Mouse (Mus musculus): ENCODE results near the gene Insl3. TPM values are rescaled to one million over a fixed set of nuclear protein-coding genes. Genes with fewer than 3 reads are reported as not detected.

The Insl3 gene
- polyA plus RNA-seq, 1 experiment from 2014 or later = not detected

DNA sequence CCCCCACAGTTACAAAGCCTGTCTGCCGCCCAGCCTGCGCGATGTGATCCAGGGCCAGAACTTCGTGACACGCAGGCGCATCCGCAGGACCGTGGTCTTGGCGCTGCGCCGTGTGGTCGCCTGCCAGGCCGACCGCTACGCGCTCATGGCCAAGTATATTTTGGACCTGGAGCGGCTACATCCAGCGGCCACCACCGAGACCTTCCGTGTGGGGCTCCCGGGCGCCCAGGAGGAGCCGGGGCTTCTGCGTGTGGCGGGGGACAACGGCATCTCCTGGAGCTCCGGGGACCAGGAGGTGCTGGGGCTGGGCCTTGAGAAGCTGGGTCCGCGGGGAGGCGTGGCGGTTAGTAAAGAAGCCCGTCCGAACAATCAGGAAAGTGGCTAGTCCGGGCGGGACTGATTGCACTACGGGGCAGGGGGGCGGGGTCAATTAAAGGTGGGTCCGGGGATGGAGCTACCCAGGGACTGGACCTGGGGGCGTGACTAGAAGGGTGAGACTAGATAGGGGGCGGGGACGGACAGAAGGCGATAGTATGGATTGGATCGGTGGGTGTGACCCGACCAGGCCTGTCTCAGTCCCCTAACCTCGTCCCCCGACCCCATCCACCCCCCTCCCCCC is 9.4 kb upstream of the Insl3 start:
- Histone ChIP-seq H3K36me3 (ENCODE audit: control insufficient read depth, insufficient read depth, low read length) (no peaks in the 10 kb centered on the region), H3K27me3 (ENCODE audit: control insufficient read depth, insufficient read depth, low read length) (peaks cover 84% of the 10 kb centered on the region), H3K4me2 (ENCODE audit: low read length) (peak overlapping the region; percentile 47), H3K4me3 (replicated peaks; ENCODE audit: low read depth, low read length) (peak overlapping the region; percentile 25), H3K27ac (replicated peaks; ENCODE audit: low read depth, low read length) (no peak overlapping the region), H3K4me1 (ENCODE audit: control insufficient read depth, insufficient read depth, low read length) (0 out of 2 replicates have a peak, but pooled peaks cover 4% of the 10 kb centered on the region), H3K9me3 (ENCODE audit: control insufficient read depth, low read length) (no peaks in the 10 kb centered on the region), H3K9ac (replicated peaks; ENCODE audit: low read length) (peak overlapping the region; percentile 16; the same call in 1 of the 2 replicates)
- ATAC-seq (ENCODE audit: low FRiP score, low TSS enrichment) (0 out of 2 replicates have a peak, but pooled peaks have one; percentile 3), DNase-seq (no peak)
- WGBS = 2% methylated on average over 46 of the region's 46 CpGs

DNA sequence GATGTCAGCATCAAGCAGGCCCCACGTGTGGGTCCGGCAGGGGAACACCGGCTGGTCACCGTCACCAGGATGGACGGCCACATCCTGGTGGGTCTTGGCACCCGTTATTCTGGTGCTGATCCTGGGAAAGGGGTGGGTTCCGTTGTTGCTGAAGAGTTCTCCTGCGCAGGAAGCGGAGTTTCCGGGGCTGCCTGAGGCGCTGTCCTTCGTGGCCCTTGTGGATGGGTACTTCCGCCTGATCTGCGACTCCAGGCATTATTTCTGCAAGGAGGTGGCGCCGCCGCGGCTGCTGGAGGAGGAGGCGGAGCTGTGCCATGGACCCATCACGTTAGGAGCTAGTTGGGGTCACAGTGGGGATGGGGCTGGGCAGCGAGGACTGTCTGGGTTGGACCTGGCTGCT is 8.5 kb upstream of the Insl3 start:
- H3K4me1 ChIP-seq (ENCODE audit: control insufficient read depth, insufficient read depth, low read length) = 0 out of 2 replicates have a peak, but pooled peaks cover 7% of the 10 kb centered on the region
- H3K4me3 ChIP-seq (replicated peaks; ENCODE audit: low read depth, low read length) = no peak overlapping the region
- DNase-seq = no peak
- peaks cover 87% of the 10 kb centered on the region for H3K27me3 ChIP-seq (ENCODE audit: control insufficient read depth, insufficient read depth, low read length)
- H3K4me2 ChIP-seq (ENCODE audit: low read length) = no peak overlapping the region
- H3K27ac ChIP-seq (replicated peaks; ENCODE audit: low read depth, low read length) = no peak overlapping the region
- 4% methylated on average over 21 of the region's 21 CpGs for WGBS
- H3K9ac ChIP-seq (replicated peaks; ENCODE audit: low read length) = no peak overlapping the region
- ATAC-seq (ENCODE audit: low FRiP score, low TSS enrichment) = no peak
- no peaks in the 10 kb centered on the region for H3K9me3 ChIP-seq (ENCODE audit: control insufficient read depth, low read length)
- no peaks in the 10 kb centered on the region for H3K36me3 ChIP-seq (ENCODE audit: control insufficient read depth, insufficient read depth, low read length)

DNA sequence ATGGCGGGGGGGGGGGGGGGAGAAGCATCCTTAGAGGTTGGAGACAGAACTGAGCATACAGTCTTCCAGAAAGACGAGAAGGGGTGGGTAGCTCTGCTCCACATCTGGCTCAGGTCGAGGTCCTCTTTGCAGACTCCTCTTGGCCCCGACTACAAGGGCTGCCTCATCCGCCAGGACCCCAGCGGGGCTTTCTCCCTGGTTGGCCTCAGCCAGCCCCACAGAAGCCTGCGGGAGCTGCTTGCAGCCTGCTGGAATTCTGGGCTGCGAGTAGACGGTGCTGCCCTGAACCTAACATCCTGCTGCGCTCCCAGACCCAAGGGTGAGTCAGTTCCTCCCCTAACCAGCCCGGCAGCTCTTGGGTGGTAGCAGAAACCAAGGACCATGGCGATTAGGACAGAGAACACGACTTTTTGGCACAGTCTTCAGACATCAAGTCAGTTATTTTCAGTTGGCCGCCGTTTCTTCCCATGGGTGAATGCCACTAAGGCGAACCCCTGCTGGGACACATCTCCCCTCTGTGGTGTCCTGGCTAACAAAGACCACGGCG is 7.6 kb upstream of the Insl3 start:
- DNase-seq (no peak), ATAC-seq (ENCODE audit: low FRiP score, low TSS enrichment) (no peak)
- peaks cover 93% of the 10 kb centered on the region for H3K27me3 ChIP-seq (ENCODE audit: control insufficient read depth, insufficient read depth, low read length)
- H3K27ac ChIP-seq (replicated peaks; ENCODE audit: low read depth, low read length) = no peak overlapping the region
- H3K9ac ChIP-seq (replicated peaks; ENCODE audit: low read length) = no peak overlapping the region
- no peaks in the 10 kb centered on the region for H3K9me3 ChIP-seq (ENCODE audit: control insufficient read depth, low read length)
- H3K4me1 ChIP-seq (ENCODE audit: control insufficient read depth, insufficient read depth, low read length) = 0 out of 2 replicates have a peak, but pooled peaks cover 16% of the 10 kb centered on the region
- WGBS = 2% methylated on average over 18 of the region's 18 CpGs
- no peak overlapping the region for H3K4me3 ChIP-seq (replicated peaks; ENCODE audit: low read depth, low read length)
- no peaks in the 10 kb centered on the region for H3K36me3 ChIP-seq (ENCODE audit: control insufficient read depth, insufficient read depth, low read length)
- H3K4me2 ChIP-seq (ENCODE audit: low read length) = no peak overlapping the region

DNA sequence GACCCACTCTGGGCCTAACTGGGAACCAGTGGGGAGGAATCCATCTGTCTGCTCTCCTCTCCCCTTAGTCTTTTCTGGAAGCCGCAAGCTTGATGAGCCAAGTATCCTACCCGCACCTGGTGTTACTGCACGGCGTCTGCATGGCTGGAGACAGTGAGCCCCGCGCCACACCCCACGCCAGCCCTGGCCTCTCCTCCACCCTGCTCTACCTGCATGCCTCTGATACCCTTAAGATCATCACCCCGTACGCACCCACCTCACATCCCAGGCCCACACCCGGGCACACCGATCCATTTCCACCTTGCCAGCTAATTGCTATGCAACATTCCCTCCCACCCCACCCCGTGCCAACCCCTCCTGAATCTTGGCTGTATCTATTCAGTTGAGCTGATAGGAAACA is 6.2 kb upstream of the Insl3 start:
- Histone ChIP-seq H3K4me3 (replicated peaks; ENCODE audit: low read depth, low read length) (no peak overlapping the region), H3K27ac (replicated peaks; ENCODE audit: low read depth, low read length) (no peak overlapping the region), H3K9me3 (ENCODE audit: control insufficient read depth, low read length) (no peaks in the 10 kb centered on the region), H3K36me3 (ENCODE audit: control insufficient read depth, insufficient read depth, low read length) (no peaks in the 10 kb centered on the region), H3K27me3 (ENCODE audit: control insufficient read depth, insufficient read depth, low read length) (peaks cover 100% of the 10 kb centered on the region), H3K4me2 (ENCODE audit: low read length) (no peak overlapping the region), H3K9ac (replicated peaks; ENCODE audit: low read length) (no peak overlapping the region), H3K4me1 (ENCODE audit: control insufficient read depth, insufficient read depth, low read length) (0 out of 2 replicates have a peak, but pooled peaks cover 16% of the 10 kb centered on the region)
- WGBS = 55% methylated on average over 12 of the region's 12 CpGs
- no peak for ATAC-seq (ENCODE audit: low FRiP score, low TSS enrichment)
- DNase-seq = no peak

DNA sequence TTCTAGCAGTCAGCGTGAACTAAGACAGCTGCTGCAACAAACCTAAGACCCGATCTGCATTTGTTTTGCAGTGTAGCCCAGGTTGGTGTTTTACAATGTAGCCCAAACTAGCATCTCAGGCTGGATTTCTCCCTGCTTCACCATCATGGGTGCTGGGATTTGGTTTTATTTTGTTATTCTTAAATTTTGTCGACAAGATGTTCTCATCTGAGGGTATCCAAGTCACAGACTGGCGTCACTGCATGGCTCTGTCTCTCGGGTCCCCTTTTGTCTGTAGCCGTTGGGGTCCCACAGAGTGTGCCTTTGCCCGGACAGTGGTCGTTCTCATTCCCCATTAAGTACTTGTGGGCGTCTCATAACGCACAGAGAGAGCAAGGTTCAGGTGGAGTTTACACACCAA is 4.3 kb upstream of the Insl3 start:
- ATAC-seq (ENCODE audit: low FRiP score, low TSS enrichment) (no peak), DNase-seq (no peak)
- Histone ChIP-seq H3K27ac (replicated peaks; ENCODE audit: low read depth, low read length) (no peak overlapping the region), H3K4me1 (ENCODE audit: control insufficient read depth, insufficient read depth, low read length) (0 out of 2 replicates have a peak, but pooled peaks cover 14% of the 10 kb centered on the region), H3K27me3 (ENCODE audit: control insufficient read depth, insufficient read depth, low read length) (peaks cover 100% of the 10 kb centered on the region), H3K4me3 (replicated peaks; ENCODE audit: low read depth, low read length) (no peak overlapping the region), H3K9me3 (ENCODE audit: control insufficient read depth, low read length) (no peaks in the 10 kb centered on the region), H3K9ac (replicated peaks; ENCODE audit: low read length) (no peak overlapping the region), H3K36me3 (ENCODE audit: control insufficient read depth, insufficient read depth, low read length) (no peaks in the 10 kb centered on the region), H3K4me2 (ENCODE audit: low read length) (no peak overlapping the region)
- 13% methylated on average over 10 of the region's 10 CpGs for WGBS

DNA sequence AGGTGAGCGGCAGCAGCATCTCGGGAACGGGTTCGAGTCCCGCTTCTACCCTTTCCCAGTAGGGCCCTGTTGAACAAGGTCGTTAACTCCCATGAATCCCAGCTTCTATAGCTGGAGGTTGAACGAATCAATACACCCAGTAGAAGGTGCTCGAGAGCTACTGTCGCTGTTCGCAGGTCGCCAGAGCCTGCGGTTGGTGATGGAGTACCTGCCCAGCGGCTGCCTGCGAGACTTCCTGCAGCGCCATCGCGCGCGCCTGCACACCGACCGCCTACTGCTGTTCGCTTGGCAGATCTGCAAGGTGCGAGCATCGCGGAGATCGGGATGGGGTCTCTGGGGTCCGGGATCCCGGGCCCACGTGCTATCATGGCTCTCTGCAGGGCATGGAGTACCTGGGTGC is 3.4 kb upstream of the Insl3 start:
- no peak overlapping the region for H3K27ac ChIP-seq (replicated peaks; ENCODE audit: low read depth, low read length)
- DNase-seq = peak; percentile 77
- H3K36me3 ChIP-seq (ENCODE audit: control insufficient read depth, insufficient read depth, low read length) = no peaks in the 10 kb centered on the region
- 1% methylated on average over 29 of the region's 29 CpGs for WGBS
- H3K4me1 ChIP-seq (ENCODE audit: control insufficient read depth, insufficient read depth, low read length) = 0 out of 2 replicates have a peak, but pooled peaks cover 14% of the 10 kb centered on the region
- peak overlapping the region; percentile 39 for H3K4me3 ChIP-seq (replicated peaks; ENCODE audit: low read depth, low read length)
- peak overlapping the region; percentile 47; the same call in 1 of the 2 replicates for H3K9ac ChIP-seq (replicated peaks; ENCODE audit: low read length)
- H3K4me2 ChIP-seq (ENCODE audit: low read length) = peak overlapping the region; percentile 65
- H3K9me3 ChIP-seq (ENCODE audit: control insufficient read depth, low read length) = no peaks in the 10 kb centered on the region
- H3K27me3 ChIP-seq (ENCODE audit: control insufficient read depth, insufficient read depth, low read length) = peaks cover 100% of the 10 kb centered on the region
- peak; percentile 21; the same call in 1 of the 2 replicates for ATAC-seq (ENCODE audit: low FRiP score, low TSS enrichment)

DNA sequence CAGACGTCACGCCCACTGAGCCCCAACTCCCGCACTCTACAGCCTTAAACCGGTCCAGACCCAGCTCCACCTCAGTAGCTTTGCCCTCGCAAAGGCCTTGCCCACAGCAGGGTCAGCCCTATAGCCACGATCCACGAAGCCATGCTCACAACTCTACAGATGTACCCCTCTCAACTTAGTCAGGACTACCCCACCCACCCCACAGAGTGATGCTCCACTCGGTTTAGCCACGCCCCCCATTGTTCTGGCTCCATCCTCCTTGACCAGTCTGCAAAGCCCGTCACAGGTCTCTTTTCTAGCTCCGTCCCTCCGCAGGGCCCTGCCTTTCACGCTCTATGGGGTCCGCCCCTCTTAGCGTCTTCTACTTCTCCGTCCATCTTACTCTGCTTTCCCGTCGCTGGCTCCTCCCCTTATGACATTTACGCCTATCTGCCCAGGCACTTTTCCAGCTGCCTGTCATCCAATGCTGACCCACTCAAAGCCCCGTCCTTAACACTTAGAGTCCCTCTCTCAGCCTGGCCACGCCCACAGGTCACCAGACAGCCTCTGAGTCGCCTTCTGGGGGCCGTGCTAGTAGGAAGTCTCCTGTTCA is 2.8 kb upstream of the Insl3 start:
- peak overlapping the region; percentile 65 for H3K4me2 ChIP-seq (ENCODE audit: low read length)
- no peaks in the 10 kb centered on the region for H3K36me3 ChIP-seq (ENCODE audit: control insufficient read depth, insufficient read depth, low read length)
- H3K27me3 ChIP-seq (ENCODE audit: control insufficient read depth, insufficient read depth, low read length) = peaks cover 100% of the 10 kb centered on the region
- WGBS = 2% methylated on average over 23 of the region's 23 CpGs
- DNase-seq = peak; percentile 52
- ATAC-seq (ENCODE audit: low FRiP score, low TSS enrichment) = peak; percentile 43
- 0 out of 2 replicates have a peak, but pooled peaks cover 14% of the 10 kb centered on the region for H3K4me1 ChIP-seq (ENCODE audit: control insufficient read depth, insufficient read depth, low read length)
- peak overlapping the region; percentile 39 for H3K4me3 ChIP-seq (replicated peaks; ENCODE audit: low read depth, low read length)
- H3K9ac ChIP-seq (replicated peaks; ENCODE audit: low read length) = peak overlapping the region; percentile 47; the same call in 1 of the 2 replicates
- no peaks in the 10 kb centered on the region for H3K9me3 ChIP-seq (ENCODE audit: control insufficient read depth, low read length)
- no peak overlapping the region for H3K27ac ChIP-seq (replicated peaks; ENCODE audit: low read depth, low read length)

DNA sequence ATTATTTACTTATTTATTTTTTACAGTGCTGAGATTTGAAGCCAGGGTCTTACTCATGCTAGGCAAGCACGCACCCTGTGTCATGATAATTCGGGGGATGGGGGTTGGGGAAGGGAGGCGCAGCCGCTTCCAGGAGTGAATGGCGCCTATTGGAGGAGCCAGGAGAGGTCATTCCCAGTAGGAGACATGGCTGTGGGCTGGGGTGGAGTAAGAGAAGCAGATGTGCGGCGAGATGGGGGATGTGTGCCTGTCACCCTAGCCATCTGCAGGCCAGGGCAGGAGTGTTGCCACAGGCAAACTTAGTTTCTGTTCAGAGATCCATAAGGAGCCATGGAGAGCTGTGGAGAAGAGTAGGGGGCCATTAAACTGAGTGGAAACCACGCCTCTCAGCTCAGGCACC is 1.4 kb upstream of the Insl3 start:
- Histone ChIP-seq H3K9me3 (ENCODE audit: control insufficient read depth, low read length) (no peaks in the 10 kb centered on the region), H3K9ac (replicated peaks; ENCODE audit: low read length) (no peak overlapping the region), H3K36me3 (ENCODE audit: control insufficient read depth, insufficient read depth, low read length) (no peaks in the 10 kb centered on the region), H3K27me3 (ENCODE audit: control insufficient read depth, insufficient read depth, low read length) (peaks cover 100% of the 10 kb centered on the region), H3K4me1 (ENCODE audit: control insufficient read depth, insufficient read depth, low read length) (0 out of 2 replicates have a peak, but pooled peaks cover 14% of the 10 kb centered on the region), H3K4me3 (replicated peaks; ENCODE audit: low read depth, low read length) (no peak overlapping the region), H3K4me2 (ENCODE audit: low read length) (no peak overlapping the region), H3K27ac (replicated peaks; ENCODE audit: low read depth, low read length) (no peak overlapping the region)
- DNase-seq = no peak
- ATAC-seq (ENCODE audit: low FRiP score, low TSS enrichment) = no peak
- WGBS = under 1% methylated on average over 8 of the region's 8 CpGs

Measured in midbrain, embryonic 14.5 days (tissue).